Mouse (Mus musculus): Measurements from ENCODE around the gene Rps27l.

- TF ChIP-seq CTCF (IDR thresholded peaks at IDR 0.05; ENCODE audit: low read depth, low read length) (no peak), POLR2A (IDR thresholded peaks at IDR 0.05; ENCODE audit: extremely low read depth, insufficient read depth, low read length) (no peak)
Measured at GRCm38 (mm10) chr9:66977121-66977520, 31.2 kb downstream of the Rps27l start.

All from liver, adult 2 months (tissue).